Mouse (Mus musculus) thymus, postnatal 4 days (tissue): Measurements from ENCODE around the gene Naga.

Source experiments
- DNase-seq: peaks from one replicate; pipeline ENCODE4 v3.0.0; 2021

Naga gene

GRCm38 (mm10) chr15:82354126-82354945 is 15.6 kb upstream of the Naga start, which contains the start of gene Ndufa6:
Gene Ndufa6 (minus strand): TSS chr15:82354322.
- peak; percentile 99 for DNase-seq

DNA sequence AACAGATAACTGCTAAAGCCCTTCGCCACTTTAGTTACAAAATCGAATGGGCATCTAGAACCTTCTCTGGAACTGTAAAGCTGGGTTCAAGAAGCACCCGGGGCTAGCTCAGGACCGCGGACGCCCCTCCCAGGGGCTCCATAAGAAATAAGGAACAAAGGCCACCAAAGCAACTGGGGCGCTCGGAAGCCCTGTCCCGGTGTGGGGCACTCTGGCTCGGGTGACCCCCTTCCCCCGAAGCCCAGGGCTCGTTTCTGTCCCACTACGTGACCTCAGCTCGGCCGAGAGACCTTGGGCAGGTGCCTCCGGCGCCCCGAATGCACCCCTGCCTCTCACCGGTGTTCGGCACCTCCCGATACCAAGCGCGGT is 15.0 kb upstream of the Naga start:
- no peak for DNase-seq

DNA sequence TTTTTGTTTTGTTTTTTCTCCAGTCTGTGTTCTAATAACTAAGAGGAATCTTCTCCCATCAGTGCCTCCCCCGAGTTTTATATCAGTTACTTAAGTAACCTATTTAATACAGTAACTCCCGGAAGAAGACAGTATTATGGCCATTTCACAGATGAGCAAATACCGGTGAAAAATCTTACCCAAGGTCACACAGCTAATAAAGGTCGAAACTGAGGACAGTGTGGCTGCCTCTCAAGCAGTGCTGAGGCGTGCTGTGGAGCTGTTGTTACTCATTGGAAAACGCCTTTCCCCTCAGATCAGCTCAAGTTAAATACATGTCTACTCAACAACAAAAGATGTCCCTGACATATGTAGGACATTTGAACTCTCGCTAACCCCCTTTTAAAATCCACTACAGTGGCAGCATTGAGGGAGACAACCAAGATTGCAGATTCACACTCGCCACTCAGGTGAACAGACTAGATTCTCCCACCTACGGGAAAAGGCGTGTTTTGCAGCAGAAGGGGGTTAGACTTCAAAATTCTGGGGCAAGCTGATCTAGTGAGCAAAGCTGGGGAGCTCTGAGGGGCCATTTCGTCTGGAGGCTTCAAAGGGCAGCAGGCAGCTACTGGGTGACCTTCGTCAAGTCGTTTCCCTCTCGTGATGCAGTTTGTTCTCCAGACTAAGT is 14.5 kb upstream of the Naga start:
- peak; percentile 36 for DNase-seq

DNA sequence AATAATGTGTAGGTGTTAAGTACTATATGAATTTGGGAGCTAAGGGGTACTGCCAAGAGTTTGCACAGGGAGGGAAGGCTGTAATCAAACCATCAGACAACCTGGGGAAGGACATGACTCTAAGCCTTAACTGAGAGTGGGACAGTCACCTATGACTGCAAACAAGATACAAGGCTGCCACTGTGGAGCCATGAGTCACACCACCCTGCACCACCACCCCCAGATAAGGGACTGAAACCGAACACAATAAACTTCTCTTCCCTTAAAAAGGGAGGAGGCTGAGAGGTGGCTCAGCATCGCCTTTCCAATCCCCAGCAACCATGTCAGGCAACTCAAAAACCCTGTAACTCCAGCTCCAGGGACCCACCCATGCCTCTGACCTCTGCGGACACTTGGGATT is 12.8 kb upstream of the Naga start:
- DNase-seq: no peak

GRCm38 (mm10) chr15:82350349-82350748 is 11.6 kb upstream of the Naga start:
- no peak for DNase-seq

DNA sequence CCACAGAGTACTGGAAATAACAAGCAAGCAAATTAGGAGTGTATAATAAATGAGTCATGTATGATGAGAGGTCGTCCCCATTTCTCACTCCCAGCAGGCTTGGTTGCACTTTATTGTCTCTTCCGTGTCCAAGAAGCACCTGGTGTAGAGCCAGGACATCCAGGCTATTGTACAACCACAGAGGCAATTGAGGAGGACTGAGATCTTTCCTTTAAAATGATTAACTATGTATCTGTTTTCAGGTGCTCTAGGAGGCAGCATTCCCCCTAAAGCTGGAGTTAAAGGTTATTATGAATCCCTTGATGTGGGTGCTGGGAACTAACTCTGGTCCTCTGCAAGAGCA is 10.2 kb upstream of the Naga start:
- DNase-seq: no peak

GRCm38 (mm10) chr15:82348258-82348998 is 9.7 kb upstream of the Naga start:
- DNase-seq: no peak

- no peak for DNase-seq
Observed at GRCm38 (mm10) chr15:82347852-82348251, 9.1 kb upstream of the Naga start.

DNA sequence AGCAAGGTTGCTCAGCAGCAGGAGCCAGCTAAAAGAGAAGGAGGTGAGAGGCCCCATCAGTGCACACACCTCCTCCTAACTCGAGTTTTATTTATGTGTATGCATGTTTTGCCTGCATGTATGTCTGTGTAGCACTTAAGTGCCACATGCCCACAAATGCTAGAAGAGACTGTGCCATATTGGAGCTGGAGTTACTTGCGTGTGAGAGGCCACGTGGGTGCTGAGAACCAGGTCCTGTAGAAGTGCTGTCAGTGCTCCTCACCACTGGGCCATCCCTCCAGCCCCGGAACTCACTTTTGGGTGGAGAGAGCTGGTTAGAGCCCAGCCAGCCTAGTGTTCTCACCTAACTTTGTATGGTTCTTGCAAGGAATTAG is 8.6 kb upstream of the Naga start:
- DNase-seq: no peak

GRCm38 (mm10) chr15:82346580-82347302 is 8.0 kb upstream of the Naga start:
- no peak for DNase-seq

GRCm38 (mm10) chr15:82345820-82346470 is 7.2 kb upstream of the Naga start:
- peak; percentile 97 for DNase-seq

- DNase-seq: no peak
Observed at GRCm38 (mm10) chr15:82344971-82345370, 6.2 kb upstream of the Naga start.

- no peak for DNase-seq
Observed at GRCm38 (mm10) chr15:82343368-82344287, 4.9 kb upstream of the Naga start.

GRCm38 (mm10) chr15:82342543-82342935 is 3.8 kb upstream of the Naga start:
- peak; percentile 23 for DNase-seq

- peak; percentile 48 for DNase-seq
Observed at GRCm38 (mm10) chr15:82341675-82342542, 3.2 kb upstream of the Naga start.

GRCm38 (mm10) chr15:82341036-82341501 is 2.3 kb upstream of the Naga start:
- DNase-seq: peak; percentile 67

DNA sequence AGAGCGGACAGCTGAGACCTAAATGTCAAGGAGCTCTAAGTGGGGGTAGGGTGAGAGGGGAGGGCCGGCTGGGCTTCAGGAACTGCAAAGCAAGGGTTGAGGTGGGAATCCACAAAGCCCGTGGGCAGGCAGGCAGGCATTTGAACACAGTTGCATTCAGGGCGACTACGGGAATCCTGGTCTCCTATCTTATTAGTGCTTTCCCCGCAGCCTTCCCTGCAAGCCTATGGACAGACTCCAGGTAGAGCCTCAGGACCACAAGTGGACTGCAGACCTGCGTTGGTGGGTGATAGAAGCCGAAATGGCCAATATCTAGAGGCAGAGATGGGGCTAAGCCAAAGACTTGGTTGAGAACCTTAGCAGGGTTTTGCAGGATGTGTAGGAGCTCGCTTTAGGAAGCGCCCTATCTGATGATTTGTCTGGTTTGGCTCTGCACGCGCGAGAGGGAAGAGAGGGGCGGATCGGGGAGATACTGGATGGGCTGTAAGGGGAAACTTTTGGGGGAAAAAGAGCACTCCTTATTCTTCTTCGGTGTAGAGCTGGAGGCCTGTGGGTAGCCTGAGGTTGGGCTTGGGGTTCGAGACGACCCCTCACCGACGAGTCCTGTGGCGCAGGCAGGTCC is 1.8 kb upstream of the Naga start:
- peak; percentile 23 for DNase-seq

GRCm38 (mm10) chr15:82339634-82340254 is 1.0 kb upstream of the Naga start:
- DNase-seq: peak; percentile 29

- DNase-seq: no peak
Observed at GRCm38 (mm10) chr15:82339150-82339549, 425 bp upstream of the Naga start.
